Mouse (Mus musculus) layer of hippocampus, adult 11-12 months (tissue): Measurements from ENCODE around the gene Gm28308.

Experiments
- DNase-seq: peaks from one replicate; pipeline ENCODE4 v3.0.0; 2022; ENCODE audit warnings: low spot score

Gene Gm28308

GRCm38 (mm10) chr6:52154044-52154443 is 59.1 kb downstream of the Gm28308 start:
- DNase-seq, result no peak

- DNase-seq, result no peak
These were observed 59.9 kb downstream of the Gm28308 start for GRCm38 (mm10) chr6:52153270-52153669.

- DNase-seq, result no peak
These were observed 60.6 kb downstream of the Gm28308 start for GRCm38 (mm10) chr6:52152226-52153193.

- DNase-seq, result no peak
These were observed 61.6 kb downstream of the Gm28308 start for GRCm38 (mm10) chr6:52151571-52151970.

- no peak for DNase-seq
These were observed 62.7 kb downstream of the Gm28308 start for GRCm38 (mm10) chr6:52150401-52150966.

- no peak for DNase-seq
These were observed 74.0 kb downstream of the Gm28308 start for GRCm38 (mm10) chr6:52139115-52139514.

- DNase-seq, result no peak
These were observed 74.6 kb downstream of the Gm28308 start for GRCm38 (mm10) chr6:52138576-52138975.

- no peak for DNase-seq
These were observed 75.2 kb downstream of the Gm28308 start for GRCm38 (mm10) chr6:52137841-52138535.

- no peak for DNase-seq
These were observed 89.5 kb downstream of the Gm28308 start for GRCm38 (mm10) chr6:52123673-52124072.

GRCm38 (mm10) chr6:52121173-52121572 is 92.0 kb downstream of the Gm28308 start:
- DNase-seq, result no peak

GRCm38 (mm10) chr6:52118903-52119635 is 94.1 kb downstream of the Gm28308 start:
- DNase-seq, result peak; percentile 11

GRCm38 (mm10) chr6:52115899-52116298 is 97.2 kb downstream of the Gm28308 start:
- no peak for DNase-seq
